Mouse (Mus musculus) embryonic fibroblast, embryonic 13.5 days (primary cell): ENCODE measurements around the gene Dao. TPM values are rescaled to one million over a fixed set of nuclear protein-coding genes. Genes with fewer than 3 reads are reported as not detected.
A peak's percentile ranks its signal among the peaks of the same experiment; 100 is the strongest.

Experiments used
- H3K27ac ChIP-seq: 2 replicates; pipeline ENCODE4 v1.5.1; 2012; ENCODE audit warnings: low read length, control low read depth, inconsistent platforms; ENCODE audit not compliant: insufficient read depth
- H3K4me1 ChIP-seq: 2 replicates; pipeline ENCODE4 v1.6.1; 2011; ENCODE audit warnings: low read length; ENCODE audit not compliant: control insufficient read depth, insufficient read depth
- H3K4me3 ChIP-seq: 2 replicates; pipeline ENCODE4 v1.5.1; 2011; ENCODE audit warnings: mild to moderate bottlenecking, control low read depth, low read length; ENCODE audit not compliant: insufficient read depth
- CTCF ChIP-seq: IDR thresholded peaks from 2 replicates; pipeline ENCODE4 v1.5.1; 2011; ENCODE audit warnings: mild to moderate bottlenecking, control low read depth, low read length, moderate library complexity, borderline replicate concordance; ENCODE audit not compliant: insufficient read depth
- POLR2A ChIP-seq: IDR thresholded peaks from 2 replicates; pipeline ENCODE4 v1.6.1; 2011; ENCODE audit warnings: low read depth, mild to moderate bottlenecking, control low read depth, low read length, moderate library complexity
- polyA plus RNA-seq: library from polyadenylated mRNA; stranded (reverse); fragments of >200 nt; gene quantifications from 2 replicates; pipeline ENCODE4 v1.2.4, GENCODE M21; 2011; ENCODE audit warnings: low read depth; ENCODE audit not compliant: missing spikeins, insufficient read length

The Dao gene
- polyA plus RNA-seq, 1 experiment: not detected

GRCm38 (mm10) chr5:113980511-113980910 lies 23.0 kb upstream of the Dao start:
- Histone ChIP-seq H3K4me1 (peaks cover 23% of the 10 kb centered on the region), H3K27ac (no peak overlapping the region), H3K4me3 (no peak overlapping the region)
- no peak for TF ChIP-seq POLR2A
- TF ChIP-seq CTCF: no peak

- Histone ChIP-seq H3K4me1 (peaks cover 21% of the 10 kb centered on the region; the same call in 1 of the 2 replicates), H3K27ac (no peak overlapping the region), H3K4me3 (no peak overlapping the region)
- TF ChIP-seq CTCF (no peak), POLR2A (no peak)
These were observed 22.3 kb upstream of the Dao start for GRCm38 (mm10) chr5:113981171-113981570.

- no peak overlapping the region for H3K4me3 ChIP-seq
- H3K27ac ChIP-seq: no peak overlapping the region
- TF ChIP-seq POLR2A (no peak), CTCF (no peak)
- peaks cover 19% of the 10 kb centered on the region; the same call in 1 of the 2 replicates for H3K4me1 ChIP-seq
These were observed 21.7 kb upstream of the Dao start for GRCm38 (mm10) chr5:113981843-113982242.

- H3K27ac ChIP-seq: no peak overlapping the region
- peaks cover 7% of the 10 kb centered on the region; the same call in 1 of the 2 replicates for H3K4me1 ChIP-seq
- H3K4me3 ChIP-seq: no peak overlapping the region
- no peak for TF ChIP-seq CTCF
- TF ChIP-seq POLR2A: no peak
These were observed 20.0 kb upstream of the Dao start for GRCm38 (mm10) chr5:113983541-113983940.

DNA sequence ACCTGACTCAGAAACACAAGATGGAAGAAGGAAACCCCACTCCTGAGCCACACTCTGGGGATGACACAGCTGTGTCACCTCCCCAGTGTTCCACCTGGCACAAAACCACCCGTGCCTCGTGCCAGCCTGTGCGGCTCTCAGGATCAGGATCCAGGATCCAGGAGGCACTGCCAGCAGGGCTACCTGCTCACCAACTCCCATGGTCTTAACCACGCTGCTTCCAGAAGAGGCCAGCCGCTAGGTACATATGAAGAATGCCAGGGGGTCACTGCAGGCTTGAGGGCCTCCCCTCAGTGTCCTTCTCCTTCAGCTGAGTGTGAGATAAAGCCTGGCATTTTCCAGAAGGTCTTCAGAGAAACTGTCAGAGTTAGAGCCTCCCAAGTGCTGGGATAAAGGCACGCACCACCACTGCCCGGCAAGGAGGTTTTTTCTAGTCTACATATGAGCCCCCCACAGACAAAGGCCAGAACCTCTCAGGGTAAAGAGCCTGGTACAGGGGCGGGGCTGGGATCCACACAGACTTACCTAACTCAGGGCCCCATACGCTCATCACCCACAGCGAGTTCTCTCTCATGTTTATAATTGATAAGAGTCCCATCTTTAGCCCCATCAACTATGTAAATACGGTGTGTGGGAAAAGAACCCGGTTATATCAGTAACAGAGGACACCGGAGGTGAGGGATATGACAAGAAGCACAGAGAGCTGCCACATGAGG lies 19.3 kb upstream of the Dao start:
- no peak overlapping the region for H3K4me3 ChIP-seq
- no peak for TF ChIP-seq POLR2A
- no peak for TF ChIP-seq CTCF
- peaks cover 7% of the 10 kb centered on the region; the same call in 1 of the 2 replicates for H3K4me1 ChIP-seq
- H3K27ac ChIP-seq: no peak overlapping the region

- Histone ChIP-seq H3K4me3 (no peak overlapping the region), H3K4me1 (peaks cover 15% of the 10 kb centered on the region; the same call in 1 of the 2 replicates), H3K27ac (0 out of 2 replicates have a peak overlapping the region, but pooled peaks have one; percentile 27)
- TF ChIP-seq POLR2A (no peak), CTCF (no peak)
These were observed 17.8 kb upstream of the Dao start for GRCm38 (mm10) chr5:113985737-113986136.

DNA sequence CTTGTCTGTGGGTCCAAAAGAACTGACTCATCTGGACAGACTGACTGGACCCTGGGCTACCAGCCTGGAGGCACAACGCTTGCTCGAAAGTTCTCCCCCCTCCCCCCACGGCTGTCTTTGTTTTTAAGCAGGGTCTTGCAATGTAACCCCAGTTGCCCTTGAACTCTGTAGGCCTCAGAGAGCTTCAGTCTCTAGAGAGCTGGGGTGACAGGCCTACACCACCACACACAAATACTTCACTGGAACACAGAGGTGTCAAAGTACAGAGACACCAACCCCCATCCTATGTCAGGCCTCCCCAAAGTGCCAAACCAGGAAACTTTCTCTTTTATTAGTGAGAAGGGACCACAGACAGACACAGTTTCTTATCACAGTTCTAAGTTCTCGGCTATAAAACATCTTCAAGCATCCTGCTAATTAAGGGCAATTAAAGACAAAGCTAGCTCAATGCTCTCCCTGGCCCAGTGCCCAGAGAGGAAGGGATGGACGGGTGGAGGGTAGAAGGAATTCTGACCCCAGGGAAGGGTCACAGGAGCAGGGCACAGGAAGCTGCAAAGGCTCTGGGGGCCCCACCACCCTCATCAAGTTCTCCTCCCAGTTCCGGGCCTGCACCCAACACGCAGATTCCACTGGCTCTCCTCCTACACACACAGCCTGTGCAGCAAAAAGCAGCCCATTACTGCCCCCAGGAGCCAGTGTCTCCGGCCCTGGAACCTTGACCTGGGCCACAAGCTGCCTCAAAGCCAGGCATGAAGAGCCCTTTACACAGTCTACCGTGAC lies 17.1 kb upstream of the Dao start:
- Histone ChIP-seq H3K4me1 (peaks cover 22% of the 10 kb centered on the region), H3K4me3 (no peak overlapping the region), H3K27ac (peak overlapping the region; percentile 27; the same call in 1 of the 2 replicates)
- TF ChIP-seq POLR2A: no peak
- no peak for TF ChIP-seq CTCF

- Histone ChIP-seq H3K4me3 (no peak overlapping the region), H3K4me1 (peaks cover 25% of the 10 kb centered on the region), H3K27ac (no peak overlapping the region)
- TF ChIP-seq CTCF: no peak
- no peak for TF ChIP-seq POLR2A
These were observed 14.0 kb upstream of the Dao start for GRCm38 (mm10) chr5:113989437-113990024.

- TF ChIP-seq POLR2A: no peak
- no peak for TF ChIP-seq CTCF
- Histone ChIP-seq H3K4me3 (no peak overlapping the region), H3K4me1 (peaks cover 25% of the 10 kb centered on the region), H3K27ac (peak overlapping the region; percentile 49; the same call in 1 of the 2 replicates)
These were observed 12.9 kb upstream of the Dao start for GRCm38 (mm10) chr5:113990593-113990992.

GRCm38 (mm10) chr5:113991141-113991540 lies 12.4 kb upstream of the Dao start:
- Histone ChIP-seq H3K27ac (peak overlapping the region; percentile 49; the same call in 1 of the 2 replicates), H3K4me1 (peaks cover 21% of the 10 kb centered on the region), H3K4me3 (no peak overlapping the region)
- TF ChIP-seq CTCF (no peak), POLR2A (no peak)
